Mouse (Mus musculus): ENCODE measurements around the gene Usp20.

The Usp20 gene

GRCm38 (mm10) chr2:31043856-31044255, 61.8 kb downstream of the Usp20 start:
- no peak for DNase-seq

DNA sequence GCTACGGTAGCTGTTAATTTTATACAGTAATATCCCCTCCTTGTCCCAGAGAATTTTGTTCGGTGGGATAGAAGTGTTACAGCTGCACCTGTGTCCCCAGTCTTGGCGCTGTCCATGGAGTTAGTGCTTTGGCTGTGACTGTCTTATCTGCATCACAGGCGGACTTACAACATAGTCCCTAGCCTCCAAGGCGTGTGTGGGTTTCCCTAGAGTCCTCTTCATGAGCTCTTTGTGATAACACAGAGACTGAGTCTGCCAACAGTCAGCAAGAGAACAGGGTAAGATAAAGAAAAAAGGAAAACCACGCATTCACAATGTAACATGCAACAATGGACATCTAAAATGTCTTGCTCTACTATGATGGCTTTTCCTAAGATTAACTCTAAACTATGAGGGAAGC, 66.0 kb downstream of the Usp20 start:
- no peak for DNase-seq

DNA sequence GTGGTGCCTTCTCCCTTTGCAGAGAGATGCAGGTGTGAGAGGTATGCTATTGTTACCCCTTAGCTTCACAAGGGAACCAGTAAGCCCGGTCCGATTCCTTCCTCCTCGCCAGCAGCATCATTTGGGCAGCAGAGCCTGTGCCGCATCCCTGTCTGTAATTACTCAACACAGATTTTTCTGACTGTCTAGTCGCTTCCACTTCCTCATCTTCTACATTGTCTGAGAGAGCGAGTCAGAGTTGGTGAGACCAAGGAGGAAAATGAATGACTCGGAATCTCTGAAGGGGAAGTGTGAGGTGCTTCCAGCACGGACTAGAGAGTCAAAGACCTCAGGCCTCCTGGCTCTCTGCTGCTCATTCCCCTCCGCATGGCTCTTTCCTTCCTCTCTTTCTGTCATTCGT, 70.4 kb downstream of the Usp20 start:
- no peak for DNase-seq

GRCm38 (mm10) chr2:31053426-31053825, 71.3 kb downstream of the Usp20 start:
- no peak for DNase-seq

DNA sequence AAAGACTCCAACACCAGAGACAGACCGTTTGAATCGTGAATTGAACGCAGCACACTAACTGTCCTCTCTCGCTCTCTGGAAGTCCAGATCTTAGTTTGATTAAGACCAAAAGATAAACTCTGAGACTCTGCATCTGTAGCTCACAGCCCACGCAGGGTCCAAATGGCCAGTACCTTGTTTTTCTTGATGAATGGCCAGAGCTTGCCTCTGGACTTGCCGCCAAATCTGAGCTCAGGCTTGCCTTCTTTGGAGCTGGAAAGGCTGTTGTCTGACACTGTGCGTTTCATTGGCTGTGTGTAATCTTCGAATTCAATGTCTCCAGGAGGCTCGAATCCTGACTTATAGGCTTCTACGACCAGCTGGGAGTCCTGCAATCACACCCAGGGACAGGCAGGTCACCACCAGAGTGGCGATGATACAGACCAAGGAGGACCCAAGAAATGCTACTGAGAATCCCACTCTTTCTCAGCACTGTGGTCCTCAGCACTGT, 71.8 kb downstream of the Usp20 start:
- DNase-seq = no peak

GRCm38 (mm10) chr2:31056070-31056469, 74.0 kb downstream of the Usp20 start:
- no peak for DNase-seq

DNA sequence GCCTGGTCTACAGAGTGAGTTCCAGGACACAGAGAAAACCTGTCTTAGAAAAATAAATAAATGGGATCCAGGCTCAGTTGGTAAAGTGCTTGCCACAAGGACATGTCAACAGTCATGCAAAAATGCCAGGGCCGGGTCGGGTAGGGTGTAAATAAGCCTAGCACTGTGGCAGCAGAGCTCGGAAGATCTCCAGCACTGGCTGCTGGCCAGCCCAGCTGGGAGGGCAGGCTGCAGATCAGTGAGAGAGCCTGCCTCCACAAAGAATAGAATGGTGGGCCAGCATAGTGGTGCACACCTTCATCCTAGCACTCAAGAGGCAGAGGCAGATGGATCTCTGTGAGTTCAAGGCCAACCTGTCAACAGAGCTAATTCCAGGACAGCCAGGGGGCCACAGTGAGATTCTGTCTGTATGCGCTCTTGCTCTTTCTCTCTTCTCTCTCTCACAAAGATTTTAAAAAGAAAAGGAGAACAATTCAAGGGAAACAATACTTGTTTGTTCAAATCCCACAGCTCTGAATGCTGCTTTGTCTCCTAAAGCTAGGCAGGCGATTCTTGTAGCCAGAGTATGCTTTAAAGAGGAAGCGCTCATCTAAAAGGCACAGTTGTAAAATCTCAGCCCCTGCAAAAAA, 75.6 kb downstream of the Usp20 start:
- DNase-seq = no peak

GRCm38 (mm10) chr2:31058443-31058842, 76.4 kb downstream of the Usp20 start:
- no peak for DNase-seq

DNA sequence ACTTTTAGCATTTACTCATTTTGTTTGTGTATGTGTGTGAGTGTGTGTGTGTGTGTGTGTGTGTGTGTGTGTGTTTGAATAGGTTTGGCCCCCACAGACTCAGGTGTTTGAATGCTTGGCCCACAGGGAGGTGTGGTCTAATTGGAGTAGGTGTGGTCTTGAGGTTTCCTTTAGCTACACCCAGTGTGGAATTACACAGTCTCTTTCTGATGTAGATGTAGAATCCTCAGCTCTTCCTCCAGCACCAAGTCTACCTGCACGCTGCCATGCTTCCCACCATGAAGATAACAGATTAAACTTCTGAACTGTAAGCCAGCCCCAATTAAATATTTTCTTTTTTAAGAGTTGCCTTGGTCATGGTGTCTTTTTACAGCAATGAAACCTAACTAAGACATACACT, 78.2 kb downstream of the Usp20 start:
- DNase-seq = no peak

- DNase-seq = peak; percentile 28
Observed at GRCm38 (mm10) chr2:31060787-31061730, 79.0 kb downstream of the Usp20 start.

- no peak for DNase-seq
Observed at GRCm38 (mm10) chr2:31061868-31062628, 80.0 kb downstream of the Usp20 start.

- DNase-seq = no peak
Observed at GRCm38 (mm10) chr2:31066019-31066789, 84.1 kb downstream of the Usp20 start.

- DNase-seq = no peak
Observed at GRCm38 (mm10) chr2:31067059-31067595, 85.0 kb downstream of the Usp20 start.

GRCm38 (mm10) chr2:31067696-31068245, 85.7 kb downstream of the Usp20 start:
- no peak for DNase-seq

- DNase-seq = peak; percentile 35
Observed at GRCm38 (mm10) chr2:31068246-31069113, 86.4 kb downstream of the Usp20 start.

GRCm38 (mm10) chr2:31069114-31069445, 87.0 kb downstream of the Usp20 start:
- no peak for DNase-seq

DNA sequence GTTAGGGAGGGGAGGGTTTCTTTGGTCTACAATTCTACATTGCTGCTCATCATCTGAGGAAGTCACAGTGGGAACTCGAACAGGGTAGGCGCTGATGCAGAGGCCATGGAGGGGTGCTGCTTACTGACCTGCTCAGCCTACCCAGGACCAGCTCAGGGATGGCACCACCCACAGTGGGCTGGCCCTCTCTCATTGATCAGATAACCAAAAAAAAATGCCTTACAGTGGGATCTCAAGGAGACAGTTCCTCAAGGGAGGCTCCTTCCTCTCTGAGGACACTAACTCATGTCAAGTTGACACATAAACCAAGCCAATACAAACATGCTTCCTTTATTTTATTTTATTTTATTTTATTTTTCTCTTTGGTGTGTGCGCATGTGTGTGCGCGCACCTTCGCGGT, 87.4 kb downstream of the Usp20 start:
- DNase-seq = no peak

Data from lung, postnatal 14 days (tissue).